Mouse (Mus musculus) left cerebral cortex, adult 2 months (tissue): ENCODE data around the gene Gm49405. TPM values are rescaled to one million over a fixed set of nuclear protein-coding genes. Genes with fewer than 3 reads are reported as not detected.
"Not testable (repeated sequence)": the region's sequence is repeated elsewhere in the genome, so short reads cannot be mapped to it uniquely, and the experiment has no call there.

Experiments used
- DNase-seq, 2 experiments: peaks; one replicate each; pipeline ENCODE4 v3.0.0; 2021 to 2022; ENCODE audit warnings: low spot score in 2 of 2, mixed read lengths in 1 of 2; ENCODE audit errors: extremely low spot score in 1 of 2
- H3K27ac ChIP-seq: fragments of 200-600 bp; 2 replicates; pipeline ENCODE4 v1.8.1; 2022
- H3K4me3 ChIP-seq: fragments of 200-600 bp; 2 replicates; pipeline ENCODE4 v1.8.1; 2022
- CTCF ChIP-seq: fragments of 200-600 bp; IDR thresholded peaks from 2 replicates; pipeline ENCODE4 v1.8.1; 2022; ENCODE audit warnings: antibody characterized with exemption, mild to moderate bottlenecking, moderate library complexity
- intact Hi-C: fragments of 180-260 bp; cut with DNase I; formaldehyde crosslinking; loops from one replicate; pipeline ENCODE4 v1.15.1; 2025
- long read RNA-seq, 2 experiments: library from polyadenylated mRNA; stranded (forward); transcript quantifications; one replicate each; pipeline ENCODE4 v2.0.0; 2021; ENCODE audit warnings: borderline mapping rate in 2 of 2
- total RNA-seq, 2 experiments: library from RNA; stranded (reverse); gene quantifications; 2 replicates each; pipeline ENCODE4 v1.2.3; 2021

Gm49405 gene
- total RNA-seq: 1 to 10 TPM; 1.8 TPM
- long read RNA-seq, experiment 1: 0 reads
- long read RNA-seq, experiment 2: 0 reads

DNA sequence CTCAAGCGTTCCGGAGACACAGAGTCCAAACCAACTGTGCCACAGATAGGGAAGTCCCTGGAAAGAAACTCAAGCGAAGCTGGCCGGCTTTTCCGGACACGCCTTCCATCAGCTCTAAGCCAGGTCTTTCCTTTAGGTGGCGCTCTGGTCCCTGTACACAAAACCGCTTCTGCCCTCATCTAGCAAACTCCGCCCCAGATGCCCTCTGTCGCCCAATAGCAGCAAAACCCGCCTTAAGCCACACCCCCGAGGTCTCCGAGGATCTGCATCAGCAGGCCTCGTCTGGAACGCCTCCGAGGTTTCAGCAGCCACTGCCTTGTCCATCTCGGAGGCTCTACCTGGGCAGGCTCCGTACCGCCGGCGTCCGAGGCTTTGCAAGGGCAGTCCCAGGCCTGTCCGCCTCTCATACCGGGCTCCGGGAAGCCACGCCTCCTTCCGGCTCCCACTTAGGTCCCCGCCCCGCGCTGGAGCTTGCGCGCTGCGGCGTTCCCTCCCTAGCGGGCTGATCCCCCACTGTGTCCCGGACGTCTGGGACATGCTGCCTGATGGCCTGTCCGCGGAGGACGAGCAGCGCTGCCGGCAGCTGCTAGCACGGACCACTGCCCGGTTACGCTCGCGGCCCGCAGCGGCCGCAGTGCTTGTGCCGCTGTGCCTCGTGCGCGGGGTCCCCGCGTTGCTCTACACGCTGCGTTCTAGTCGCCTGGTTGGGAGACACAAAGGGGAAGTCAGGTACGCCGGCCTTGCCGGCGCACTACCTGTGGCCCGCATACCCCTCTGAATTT is at the start of gene Gm49405, which contains the start of gene Nudt8:
Gene Gm49405 (plus strand): TSS at position 508 of the 782 bp plus-strand sequence.
Gene Nudt8 (plus strand): TSS at position 462 of the 782 bp plus-strand sequence.
- DNase-seq: peak; percentile 92
- TF ChIP-seq CTCF: peak; percentile 86
- Histone ChIP-seq H3K4me3 (peak within 1 kb of the TSS; percentile 66), H3K27ac (peak within 1 kb of the TSS; percentile 96)
- intact Hi-C loops: loop anchor here (1.0 kb wide), 1 partner anchor 12 kb away; the partner anchor contains the start of gene Ndufv1

GRCm38 (mm10) chr19:3951461-3951860 is 49.0 kb upstream of the Gm49405 start:
- H3K4me3 ChIP-seq: no peak overlapping the region
- H3K27ac ChIP-seq: no peak overlapping the region
- intact Hi-C loops: loop anchor here (10.0 kb wide), 1 partner anchor 133 kb away; the partner anchor contains the start of gene Cabp2
- TF ChIP-seq CTCF: no peak
- no peak for DNase-seq

GRCm38 (mm10) chr19:3952099-3952498 is 48.3 kb upstream of the Gm49405 start:
- Histone ChIP-seq H3K27ac (no peak overlapping the region), H3K4me3 (no peak overlapping the region)
- no peak for DNase-seq
- intact Hi-C loops: loop anchor here (10.0 kb wide), 1 partner anchor 133 kb away; the partner anchor contains the start of gene Cabp2
- no peak for TF ChIP-seq CTCF

DNA sequence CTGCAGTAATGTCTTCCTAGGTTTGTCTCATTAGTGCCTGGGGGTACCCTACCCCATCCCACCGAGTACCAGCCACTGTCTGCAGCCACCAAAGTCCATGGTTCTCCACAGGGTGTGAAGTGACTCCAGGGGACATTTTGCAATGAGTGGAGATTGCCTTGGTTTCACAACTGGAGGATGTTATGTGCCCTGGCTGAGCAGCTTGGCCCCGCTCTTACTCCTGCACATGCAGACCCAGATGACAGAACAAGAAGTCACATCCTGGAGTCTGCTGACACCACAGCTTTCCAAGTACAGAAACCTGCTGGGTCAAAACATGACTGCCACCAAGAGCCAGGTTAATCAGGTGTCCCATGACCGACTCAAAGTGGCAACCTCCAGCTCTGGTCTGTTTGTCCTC is 45.4 kb upstream of the Gm49405 start:
- TF ChIP-seq CTCF: no peak
- no peak for DNase-seq
- H3K4me3 ChIP-seq: no peak overlapping the region
- H3K27ac ChIP-seq: no peak overlapping the region
- intact Hi-C loops: loop anchor here (10.0 kb wide), 1 partner anchor 130 kb away; the partner anchor contains the start of gene Cabp2

DNA sequence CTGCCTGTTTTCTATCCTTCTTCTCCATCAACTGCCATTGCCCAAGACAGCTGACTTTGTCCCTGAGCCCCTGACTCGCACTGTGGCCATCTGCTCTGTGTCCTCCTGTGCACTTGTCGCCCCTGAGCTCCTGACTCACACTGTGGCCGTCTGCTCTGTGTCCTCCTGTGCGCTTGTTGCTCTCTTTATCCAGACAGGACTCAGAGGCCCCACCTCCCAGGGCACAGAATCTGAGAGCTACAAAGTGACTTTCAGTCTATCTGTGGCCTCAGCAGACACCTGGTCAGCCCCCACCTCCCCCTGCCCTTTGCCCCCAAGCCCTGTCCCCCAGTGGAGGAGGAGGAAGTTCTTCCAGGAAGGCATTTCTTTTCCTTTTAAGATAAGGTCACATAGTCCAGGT is 44.6 kb upstream of the Gm49405 start:
- no peak overlapping the region for H3K4me3 ChIP-seq
- intact Hi-C loops: loop anchor here (10.0 kb wide), 1 partner anchor 129 kb away; the partner anchor contains the start of gene Cabp2
- no peak overlapping the region for H3K27ac ChIP-seq
- DNase-seq: no peak
- no peak for TF ChIP-seq CTCF

- H3K27ac ChIP-seq, DNase-seq, H3K4me3 ChIP-seq: not testable (repeated sequence)
- intact Hi-C loops: loop anchor here (10.0 kb wide), 1 partner anchor 127 kb away; the partner anchor contains the start of gene Cabp2
Observed at GRCm38 (mm10) chr19:3957296-3958036, 43.0 kb upstream of the Gm49405 start.

DNA sequence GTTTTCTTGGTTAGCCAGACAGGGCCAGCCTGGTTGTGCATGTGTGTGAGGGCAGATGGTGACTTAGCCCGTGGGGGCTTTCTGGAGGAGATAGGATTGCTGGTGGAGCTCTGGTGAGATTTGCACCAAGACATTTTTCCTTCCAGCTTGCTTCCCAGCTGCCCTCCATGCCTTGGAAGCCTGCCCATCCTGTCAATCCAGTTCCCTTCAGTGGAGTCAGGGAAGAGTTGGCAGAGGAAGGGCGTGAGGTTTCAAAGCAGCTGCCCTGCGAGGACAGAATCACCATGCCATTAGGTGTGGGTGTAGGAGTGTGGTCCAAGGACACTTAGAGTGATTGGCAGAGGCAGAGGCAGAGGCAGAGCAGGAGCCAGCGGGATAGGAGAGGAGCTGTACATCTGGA is 42.0 kb upstream of the Gm49405 start, which contains the start of gene Aldh3b3:
Gene Aldh3b3 (plus strand): TSS at position 176 of the 400 bp plus-strand sequence.
- intact Hi-C loops: loop anchor here (10.0 kb wide), 1 partner anchor 126 kb away; the partner anchor contains the start of gene Cabp2
- no peak for DNase-seq
- Histone ChIP-seq H3K27ac (no peak within 1 kb of the TSS), H3K4me3 (no peak within 1 kb of the TSS)
- TF ChIP-seq CTCF: no peak

GRCm38 (mm10) chr19:3959030-3959429 is 41.4 kb upstream of the Gm49405 start:
- Histone ChIP-seq H3K27ac (no peak overlapping the region), H3K4me3 (no peak overlapping the region)
- DNase-seq: no peak
- intact Hi-C loops: loop anchor here (10.0 kb wide), 1 partner anchor 126 kb away; the partner anchor contains the start of gene Cabp2
- no peak for TF ChIP-seq CTCF

DNA sequence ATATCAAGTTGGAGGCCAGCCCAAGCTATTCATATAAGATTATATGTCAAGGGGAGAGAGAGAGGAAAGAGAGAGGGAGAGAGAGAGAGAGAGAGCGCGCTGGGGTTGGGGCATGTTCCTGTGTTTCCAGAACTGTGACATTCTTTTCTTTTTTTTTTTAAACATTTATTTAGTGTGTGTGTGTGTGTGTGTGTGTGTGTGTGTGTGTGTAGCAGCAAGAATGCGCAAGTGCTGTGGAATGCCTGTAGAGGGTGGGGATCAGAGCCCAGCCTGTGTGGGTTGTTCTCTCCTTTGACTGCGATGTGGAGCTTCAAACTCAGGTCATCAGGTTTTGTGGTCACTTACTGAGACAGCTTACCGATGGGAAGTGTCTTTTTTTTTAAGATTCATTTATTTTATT is 40.2 kb upstream of the Gm49405 start:
- no peak for TF ChIP-seq CTCF
- H3K4me3 ChIP-seq: no peak overlapping the region
- no peak overlapping the region for H3K27ac ChIP-seq
- intact Hi-C loops: no loop called here
- DNase-seq: no peak

- DNase-seq, H3K4me3 ChIP-seq, intact Hi-C loops, H3K27ac ChIP-seq: not testable (repeated sequence)
Observed at GRCm38 (mm10) chr19:3961805-3962204, 38.6 kb upstream of the Gm49405 start.

GRCm38 (mm10) chr19:3962469-3962868 is 38.0 kb upstream of the Gm49405 start:
- TF ChIP-seq CTCF: peak; percentile 14; the same call in 1 of the 2 replicates
- no peak overlapping the region for H3K4me3 ChIP-seq
- H3K27ac ChIP-seq: no peak overlapping the region
- DNase-seq: no peak
- intact Hi-C loops: no loop called here

DNA sequence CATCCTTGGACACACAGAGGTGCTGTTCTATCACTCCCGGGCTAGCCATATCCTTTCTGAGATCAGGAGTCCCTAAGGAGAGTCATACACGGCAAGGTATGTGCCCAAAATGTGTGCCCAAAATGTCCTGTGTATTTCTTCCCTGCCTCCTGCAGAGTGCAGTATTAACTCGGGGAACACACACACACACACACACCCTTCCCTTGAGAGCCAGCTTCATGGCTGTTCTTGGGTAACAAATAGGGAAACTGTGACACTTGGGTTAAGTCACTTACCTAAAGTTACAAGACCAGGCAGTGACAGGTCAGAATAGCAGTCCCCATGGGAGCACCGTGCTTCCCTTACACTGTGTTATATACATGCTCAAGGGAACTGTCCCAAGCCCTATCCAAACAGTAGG is 36.4 kb upstream of the Gm49405 start:
- DNase-seq: no peak
- no peak for TF ChIP-seq CTCF
- intact Hi-C loops: no loop called here
- Histone ChIP-seq H3K27ac (no peak overlapping the region), H3K4me3 (no peak overlapping the region)
